Mouse (Mus musculus): ENCODE measurements around the gene Frs3.

DNA sequence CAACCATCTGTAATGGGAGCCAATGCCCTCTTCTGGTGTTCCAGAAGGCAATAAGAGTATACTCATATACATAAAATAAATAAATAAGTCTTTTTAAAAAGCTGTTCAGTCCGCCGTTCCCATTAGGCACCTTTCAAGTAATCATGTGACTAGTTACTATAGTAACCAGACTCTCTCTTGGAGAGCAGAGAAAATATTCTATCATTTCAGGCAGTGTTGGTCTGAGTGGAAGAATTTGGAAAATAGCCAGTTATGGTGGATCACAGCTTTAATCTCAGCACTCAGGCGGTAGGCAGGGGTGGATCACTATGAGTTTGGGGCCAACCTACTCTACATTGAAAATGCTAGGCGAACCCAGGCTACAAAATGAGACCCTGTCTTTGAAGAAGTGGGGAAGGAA, 19.7 kb upstream of the Frs3 start:
- TF ChIP-seq CTCF (conservative IDR thresholded peaks at IDR 0.05; ENCODE audit: low read length) (no peak), NANOG (IDR thresholded peaks at IDR 0.05; ENCODE audit: borderline replicate concordance, low read length) (no peak)

Measured in E14TG2a.4 (cell line).